Mouse (Mus musculus): Measurements from ENCODE around the gene Gm36864.

Gene Gm36864

DNA sequence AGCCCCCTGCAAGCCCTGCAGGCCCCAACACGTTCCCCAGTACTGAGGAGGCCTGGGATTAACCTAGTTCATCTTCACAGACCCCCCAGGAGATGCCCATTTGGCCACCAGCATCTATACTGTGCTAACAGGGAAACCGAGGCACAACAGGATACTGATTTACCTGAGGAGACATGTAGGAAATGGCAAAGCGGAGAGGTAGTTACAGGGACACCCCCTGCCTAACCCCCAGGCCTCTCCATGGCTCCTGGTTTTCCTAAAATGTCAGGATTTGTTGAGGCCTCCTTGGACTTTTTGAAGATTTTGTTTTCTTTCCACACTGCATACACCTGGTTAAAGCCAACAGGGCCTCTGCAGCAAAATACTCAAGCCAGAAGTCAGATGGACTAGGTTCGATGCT lies 21.3 kb downstream of the Gm36864 start, which contains the start of gene Acp4:
Gene Acp4 (minus strand): TSS at position 101 of the 400 bp plus-strand sequence.
- DNase-seq (ENCODE audit: low read depth), result no peak

DNA sequence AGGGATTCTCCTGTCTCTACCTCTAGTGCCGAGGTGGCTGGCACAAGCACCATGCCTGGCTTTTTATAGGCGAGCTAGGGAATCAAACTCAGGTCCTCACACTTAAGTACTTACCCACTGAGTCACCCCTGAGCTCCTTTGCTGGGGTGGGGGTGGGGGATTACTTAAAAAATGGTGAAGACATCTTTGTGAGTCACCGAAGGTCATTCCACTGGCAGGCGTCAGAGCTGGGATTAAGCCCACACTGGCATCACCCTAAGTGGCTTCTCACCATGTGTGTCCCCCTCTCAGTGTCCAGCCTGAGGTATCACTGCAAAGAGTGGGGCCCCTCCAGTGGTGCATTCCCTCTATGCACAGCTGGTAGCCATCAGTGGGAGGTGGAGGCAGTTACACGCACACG lies 24.4 kb downstream of the Gm36864 start:
- DNase-seq (ENCODE audit: low read depth), result no peak

DNA sequence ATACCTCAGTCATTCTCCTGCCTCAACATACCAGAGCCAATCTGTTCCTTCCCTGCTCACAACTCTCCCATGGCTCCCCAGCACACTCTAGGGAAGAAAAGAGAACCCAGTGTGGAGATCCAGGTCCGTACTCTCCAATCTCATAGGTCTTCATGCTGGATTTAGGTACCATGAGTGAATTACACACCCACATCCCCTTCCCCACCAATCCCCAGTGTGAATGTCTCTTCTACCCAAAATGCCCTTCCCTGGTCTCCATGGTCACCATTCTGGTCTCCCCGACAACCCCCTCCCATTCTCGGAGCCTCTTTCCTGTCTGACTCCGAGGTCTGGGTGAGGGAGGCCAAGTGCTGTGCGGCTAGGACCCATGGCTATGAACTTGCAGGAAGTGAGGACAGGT lies 25.2 kb downstream of the Gm36864 start, which contains the start of gene Gm15517:
Gene Gm15517 (plus strand): TSS at position 301 of the 400 bp plus-strand sequence.
- DNase-seq (ENCODE audit: low read depth), result no peak

DNA sequence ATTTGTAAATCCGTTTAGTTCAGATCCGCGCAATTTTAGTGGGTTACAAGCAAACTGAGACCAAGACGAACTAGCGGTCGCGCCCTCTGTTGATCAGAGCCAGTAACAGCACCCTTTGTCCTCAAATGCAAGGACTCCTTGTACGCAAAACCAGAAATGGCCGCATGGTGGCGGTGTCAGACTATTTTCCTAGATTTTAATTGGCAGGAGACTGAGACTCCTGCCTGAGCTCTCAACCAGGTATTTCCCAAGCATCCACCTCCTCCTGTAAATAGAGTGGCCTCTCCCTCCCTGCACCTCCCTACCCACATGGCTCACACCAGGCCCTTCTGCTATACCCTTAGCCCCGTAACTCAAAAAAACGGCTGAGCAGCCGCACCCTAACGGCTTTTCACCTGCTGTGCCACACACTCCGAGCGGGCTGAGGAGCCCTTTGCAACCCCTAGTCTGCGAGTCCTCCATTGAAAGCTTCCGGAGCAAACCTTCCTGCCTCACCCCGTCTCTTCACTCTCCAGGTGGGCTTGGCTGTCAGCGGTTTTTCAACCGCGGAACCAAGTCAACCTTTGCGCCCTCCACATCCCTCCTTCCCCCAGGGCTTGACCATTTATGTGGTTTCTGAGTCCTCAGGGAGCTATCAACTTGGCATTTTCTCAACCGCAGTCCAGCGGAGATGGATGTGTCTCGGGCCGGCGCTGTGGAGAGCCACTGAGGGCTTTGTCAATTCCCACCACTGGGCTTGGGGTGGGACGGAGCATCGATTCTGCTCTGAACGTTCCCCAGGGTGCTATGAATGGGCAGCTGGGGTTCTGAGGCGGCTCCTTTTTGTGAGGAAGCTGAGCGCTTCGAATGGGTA lies 27.0 kb downstream of the Gm36864 start:
- DNase-seq (ENCODE audit: low read depth), result peak; percentile 97

DNA sequence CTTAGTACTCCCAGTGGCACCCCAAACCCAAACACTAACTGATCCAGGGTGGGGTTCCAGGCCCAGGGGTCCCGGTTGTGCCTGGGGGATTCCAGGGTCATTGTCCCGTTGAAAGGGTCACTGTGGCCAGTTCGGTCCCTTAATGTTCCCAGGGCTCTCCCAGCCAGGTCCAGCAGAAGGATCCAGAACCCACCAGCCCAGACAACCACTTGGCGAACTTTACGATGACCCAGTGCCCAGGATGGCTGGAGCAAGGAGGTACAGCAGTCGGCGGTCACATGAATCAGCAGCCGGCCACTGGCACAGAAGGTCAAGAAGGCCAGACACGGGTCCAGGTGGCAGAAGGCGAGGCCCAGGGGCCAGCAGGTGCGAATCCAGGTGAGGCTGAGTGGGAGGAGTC lies 32.1 kb downstream of the Gm36864 start:
- no peak for DNase-seq (ENCODE audit: low read depth)

DNA sequence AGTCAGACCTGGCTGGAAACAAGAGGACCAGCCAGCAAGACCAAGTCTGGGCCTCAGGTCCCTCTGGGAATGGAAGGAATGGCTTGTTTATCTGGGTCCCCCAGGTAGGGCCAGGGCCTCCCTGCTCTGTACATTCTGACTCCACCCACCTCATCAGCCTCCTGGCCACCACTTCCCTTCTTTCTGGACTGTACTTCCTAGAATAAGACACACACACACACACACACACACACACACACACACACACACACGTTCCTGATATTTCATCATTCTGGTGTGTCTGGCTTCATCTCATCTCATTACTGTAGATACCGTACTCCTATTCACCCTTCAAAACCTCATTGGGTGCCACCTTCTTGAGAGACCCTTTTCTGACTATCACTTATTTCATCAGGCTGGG lies 33.4 kb downstream of the Gm36864 start:
- no peak for DNase-seq (ENCODE audit: low read depth)

DNA sequence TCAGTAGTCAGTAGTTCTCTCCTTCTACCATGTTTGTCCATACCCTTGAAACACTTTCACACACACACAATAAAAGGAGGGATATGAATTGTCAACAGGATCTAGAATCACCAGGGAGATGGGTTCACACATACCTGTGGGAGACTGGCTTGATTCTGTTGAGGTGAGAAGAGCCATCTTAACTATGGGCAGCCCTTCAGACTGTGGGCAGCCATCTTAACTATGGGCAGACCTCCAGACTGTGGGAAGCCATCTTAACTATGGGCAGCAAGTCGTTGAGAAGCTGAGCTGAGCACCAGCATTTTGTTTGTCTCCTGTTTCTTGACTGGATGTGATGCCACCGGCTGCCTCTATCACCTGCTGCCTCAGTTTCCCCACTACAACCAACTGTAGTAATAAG lies 35.3 kb downstream of the Gm36864 start:
- peak; percentile 36 for DNase-seq (ENCODE audit: low read depth)

DNA sequence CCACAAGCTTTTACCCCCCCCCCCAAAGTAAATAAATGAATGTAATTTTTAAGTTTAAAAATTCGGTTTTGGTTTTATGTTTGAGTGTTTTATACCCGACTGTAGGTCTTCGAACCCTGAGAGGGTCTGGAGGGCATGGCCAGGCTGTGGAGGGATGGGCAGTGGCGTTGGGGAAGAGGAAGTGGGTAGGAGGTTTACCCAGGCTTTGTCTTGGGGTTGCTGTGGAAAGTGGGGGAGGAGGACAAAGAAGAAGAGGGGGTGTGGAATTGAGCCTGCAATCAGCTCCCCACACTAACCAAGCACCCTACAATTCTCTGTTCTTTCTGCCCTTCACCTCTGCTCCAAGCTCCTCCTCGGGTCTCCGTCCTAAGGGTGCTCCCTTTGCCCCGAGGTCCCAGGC lies 36.6 kb downstream of the Gm36864 start:
- no peak for DNase-seq (ENCODE audit: low read depth)

DNA sequence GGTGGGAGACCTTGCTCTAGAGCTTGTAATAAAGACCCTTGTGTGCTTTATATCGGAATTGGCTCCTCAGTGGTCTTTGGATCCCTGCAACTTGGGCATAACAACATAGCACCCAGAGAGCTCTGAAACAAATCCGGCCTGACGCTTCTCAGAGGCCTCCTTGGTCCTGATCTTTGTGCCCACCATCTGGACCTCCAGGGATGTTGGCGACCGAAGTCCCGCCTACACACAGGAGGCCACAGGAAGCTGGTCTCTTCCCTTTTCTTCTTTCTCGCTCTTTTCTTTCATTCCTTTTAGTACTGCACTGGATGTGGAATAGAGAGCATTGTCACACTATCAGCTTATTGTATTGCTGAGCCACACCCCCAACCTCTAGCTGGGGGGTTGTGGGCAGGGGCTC lies 37.5 kb downstream of the Gm36864 start:
- DNase-seq (ENCODE audit: low read depth), result no peak

DNA sequence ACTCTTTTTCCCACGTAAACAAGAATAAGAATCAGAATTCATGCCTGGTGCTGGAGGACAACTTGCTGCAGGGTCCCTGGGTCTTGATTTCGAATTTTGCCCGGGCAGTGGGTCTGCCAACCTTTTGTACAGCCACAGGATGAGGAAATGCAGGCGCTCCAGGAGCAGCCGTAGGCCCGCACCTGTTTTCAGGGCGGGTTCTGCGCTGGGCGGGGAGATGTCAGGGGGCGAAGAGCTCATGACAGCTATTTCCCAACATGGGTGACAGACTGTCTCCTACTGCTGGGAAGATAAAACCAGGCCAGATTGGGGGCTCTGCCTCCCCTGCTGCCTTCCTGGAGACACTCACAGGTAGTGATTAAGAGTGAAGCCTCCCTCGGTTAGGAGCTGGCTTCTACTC lies 38.1 kb downstream of the Gm36864 start:
- no peak for DNase-seq (ENCODE audit: low read depth)

DNA sequence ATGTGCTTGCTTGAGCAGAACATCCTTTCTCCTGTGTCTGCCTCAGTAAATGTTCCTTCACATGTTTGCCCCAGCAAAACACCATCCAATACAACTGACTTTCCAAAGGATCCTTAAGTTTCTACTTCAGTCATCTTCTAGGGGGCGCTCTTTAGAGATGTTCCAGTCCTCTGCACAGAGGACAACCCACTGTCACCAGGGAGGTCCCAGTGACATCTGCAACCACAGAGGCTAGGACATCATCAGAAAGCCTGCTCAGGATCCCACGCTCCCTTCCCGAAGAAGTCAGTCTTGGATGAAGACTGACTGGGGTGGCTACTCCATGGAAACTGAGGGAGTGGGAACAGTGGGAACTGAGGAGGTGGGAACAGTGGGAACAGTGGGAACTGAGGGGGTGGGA lies 39.6 kb downstream of the Gm36864 start:
- DNase-seq (ENCODE audit: low read depth), result no peak

DNA sequence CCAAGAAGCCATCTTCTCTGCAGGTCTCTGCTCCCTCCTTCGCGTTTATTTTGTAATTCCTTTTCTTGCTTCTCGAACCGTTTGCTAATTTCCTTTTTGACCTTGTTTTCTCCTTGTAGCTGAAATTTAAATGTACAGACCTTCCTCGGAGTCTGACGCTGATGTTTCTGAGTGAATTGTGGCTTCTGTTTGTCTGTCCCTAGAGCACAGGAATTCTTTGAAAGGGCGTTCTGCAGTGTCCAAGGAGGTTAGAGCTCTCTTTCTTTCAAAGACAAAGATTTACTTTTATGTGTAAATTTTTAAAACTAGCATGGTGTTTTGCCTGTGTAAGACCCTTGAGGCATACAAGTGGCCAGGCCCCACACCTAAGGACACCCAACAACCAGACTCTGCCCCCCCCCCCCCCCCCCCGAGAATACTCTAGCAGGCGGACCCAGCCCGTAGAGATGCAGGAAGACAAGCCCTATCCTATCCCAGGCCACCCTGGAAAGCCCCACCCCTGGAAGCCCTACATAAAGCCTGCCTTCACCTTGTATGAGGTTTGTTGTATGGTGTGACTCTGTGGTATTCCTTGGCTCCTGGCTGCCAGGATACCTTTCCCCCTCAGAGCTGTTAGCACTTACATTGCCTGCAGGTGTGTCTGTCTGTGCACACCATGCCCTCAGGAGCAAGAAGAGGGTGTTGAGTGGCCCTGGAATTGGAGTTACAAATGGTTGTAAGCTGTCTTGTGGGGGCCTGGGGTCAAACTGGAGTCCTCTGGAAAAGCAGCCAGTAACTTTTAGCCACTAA lies 40.7 kb downstream of the Gm36864 start:
- DNase-seq (ENCODE audit: low read depth), result no peak

DNA sequence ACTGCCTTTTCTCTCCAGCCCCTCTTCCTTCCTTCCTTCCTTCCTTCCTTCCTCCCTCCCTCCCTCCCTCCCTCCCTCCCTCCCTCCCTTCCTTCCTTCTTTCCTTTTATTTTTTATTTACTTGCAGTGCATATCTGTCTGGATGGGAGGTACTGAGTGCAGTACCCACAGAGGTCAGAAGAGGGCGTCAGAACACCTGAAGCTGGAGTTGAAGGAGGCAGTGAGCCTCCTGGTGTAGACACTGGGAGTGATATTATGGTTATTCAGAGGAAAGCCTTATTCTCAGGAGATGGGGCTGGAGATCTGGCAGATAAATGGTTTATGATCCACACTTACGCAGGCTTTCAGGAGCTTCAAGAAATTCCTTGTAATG lies 41.3 kb downstream of the Gm36864 start:
- DNase-seq (ENCODE audit: low read depth), result peak; percentile 61

DNA sequence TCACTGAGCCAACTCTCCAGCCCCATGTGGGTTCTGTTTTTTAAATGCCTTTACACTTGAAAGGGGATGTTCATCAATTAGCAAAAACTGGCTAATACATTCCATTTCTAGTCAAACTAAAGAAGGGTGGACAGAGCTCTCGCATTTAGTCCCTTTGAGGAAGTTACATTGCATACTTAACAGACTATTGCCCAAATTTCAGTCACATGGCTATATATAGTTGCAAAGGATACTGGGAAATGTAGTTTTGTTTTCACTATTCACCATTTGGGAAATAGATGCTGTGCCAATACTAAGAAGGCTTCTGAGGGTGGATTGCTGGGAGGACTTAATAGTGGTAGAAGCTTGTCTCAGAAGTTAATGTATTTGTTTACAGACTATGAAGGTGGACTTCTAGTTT lies 45.0 kb downstream of the Gm36864 start:
- DNase-seq (ENCODE audit: low read depth), result no peak

DNA sequence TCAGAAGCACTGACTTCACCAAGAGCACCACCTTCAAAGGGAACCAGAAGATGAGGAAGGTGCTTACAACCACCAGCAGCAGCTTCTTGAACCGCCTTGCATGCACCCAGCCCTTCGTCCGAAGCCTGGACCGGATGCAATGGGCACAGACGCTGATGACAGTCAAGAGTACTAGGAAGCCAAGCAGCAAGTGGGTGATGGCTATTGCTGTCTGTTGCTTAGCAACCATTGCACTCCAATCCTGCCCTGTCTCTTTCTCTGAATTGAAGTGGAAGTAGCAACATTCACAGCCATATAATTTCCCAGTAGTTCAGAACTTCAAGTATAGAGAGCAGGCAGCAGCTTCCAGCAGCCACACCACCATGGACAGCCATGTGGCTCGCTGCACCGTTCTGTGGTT lies 45.6 kb downstream of the Gm36864 start:
- no peak for DNase-seq (ENCODE audit: low read depth)

DNA sequence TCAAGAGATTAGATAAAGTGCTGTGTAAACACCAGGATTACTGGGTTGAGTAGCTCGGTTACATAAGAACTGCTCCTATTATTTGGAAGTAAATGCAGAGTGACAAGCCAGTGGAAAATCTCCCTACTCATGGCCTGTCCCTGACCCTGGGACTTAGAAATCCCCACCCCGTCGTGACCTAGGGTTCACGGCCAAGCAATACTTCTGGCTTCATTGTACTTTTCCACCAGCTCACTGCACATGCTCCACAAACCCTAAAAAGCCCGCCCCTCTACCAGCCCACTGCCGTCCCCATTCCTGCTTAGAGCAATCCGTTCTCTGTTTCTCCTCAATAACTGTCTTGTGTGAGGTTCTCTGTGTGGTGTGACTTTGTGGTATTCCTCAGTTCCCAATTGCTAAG lies 51.8 kb downstream of the Gm36864 start:
- DNase-seq (ENCODE audit: low read depth), result no peak

DNA sequence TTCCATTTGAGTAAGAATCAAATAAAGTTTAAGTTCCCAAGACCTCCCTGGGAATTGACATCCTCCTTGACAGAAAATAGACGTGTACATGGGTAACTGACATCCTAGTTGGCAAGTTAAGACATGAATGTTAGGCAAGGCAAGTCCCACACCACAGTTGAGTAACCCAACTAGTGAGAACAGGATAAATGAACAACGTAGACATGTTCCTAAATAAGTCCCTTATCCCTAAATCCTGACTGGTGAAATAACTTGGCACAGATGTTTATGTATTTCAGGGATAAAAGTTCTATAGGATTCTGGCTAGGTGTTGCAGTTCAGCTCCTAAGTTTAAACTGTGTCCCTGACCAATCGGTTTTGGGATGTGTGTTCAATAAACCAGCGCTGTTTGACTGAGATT lies 55.0 kb downstream of the Gm36864 start:
- no peak for DNase-seq (ENCODE audit: low read depth)

DNA sequence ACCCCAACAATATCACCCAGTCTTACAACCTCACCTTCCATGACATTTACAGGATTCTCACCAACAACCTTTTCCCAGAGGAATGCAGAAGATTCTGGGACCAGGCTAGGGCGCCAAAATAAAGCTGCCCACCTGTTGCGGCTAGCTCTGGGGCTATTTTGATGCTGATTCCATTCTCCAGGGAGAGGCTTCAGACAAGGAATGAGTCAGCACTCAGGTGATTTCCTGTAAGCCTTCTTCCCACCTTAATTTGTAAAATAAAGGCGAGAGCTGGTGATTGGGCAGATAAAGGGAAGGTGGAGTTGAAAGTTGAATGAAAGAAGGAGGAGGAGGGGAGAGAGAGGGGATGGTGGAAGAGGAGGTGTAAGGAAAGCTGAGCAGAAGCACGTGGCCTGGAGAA lies 55.4 kb downstream of the Gm36864 start:
- DNase-seq (ENCODE audit: low read depth), result no peak

Measured in induced T-regulatory cell, adult 2 months (primary cell).